Mouse (Mus musculus): ENCODE data around the gene Mrps5.

Gene Mrps5

GRCm38 (mm10) chr2:127622065-127622464, 35.0 kb downstream of the Mrps5 start:
- DNase-seq (ENCODE audit: low read depth): no peak

- no peak for DNase-seq (ENCODE audit: low read depth)
Observed at GRCm38 (mm10) chr2:127624786-127625185, 37.8 kb downstream of the Mrps5 start.

GRCm38 (mm10) chr2:127625659-127626058, 38.6 kb downstream of the Mrps5 start:
- DNase-seq (ENCODE audit: low read depth): no peak

- DNase-seq (ENCODE audit: low read depth): no peak
Observed at GRCm38 (mm10) chr2:127627354-127627753, 40.3 kb downstream of the Mrps5 start.

GRCm38 (mm10) chr2:127627990-127628570, 41.1 kb downstream of the Mrps5 start:
- DNase-seq (ENCODE audit: low read depth): no peak

GRCm38 (mm10) chr2:127632601-127633000, 45.6 kb downstream of the Mrps5 start:
- no peak for DNase-seq (ENCODE audit: low read depth)

GRCm38 (mm10) chr2:127635581-127635980, 48.6 kb downstream of the Mrps5 start:
- DNase-seq (ENCODE audit: low read depth): no peak

- no peak for DNase-seq (ENCODE audit: low read depth)
Observed at GRCm38 (mm10) chr2:127638973-127639372, 52.0 kb downstream of the Mrps5 start.

GRCm38 (mm10) chr2:127643728-127644704, 57.0 kb downstream of the Mrps5 start:
- DNase-seq (ENCODE audit: low read depth): no peak

- no peak for DNase-seq (ENCODE audit: low read depth)
Observed at GRCm38 (mm10) chr2:127646875-127647274, 59.9 kb downstream of the Mrps5 start.

- DNase-seq (ENCODE audit: low read depth): no peak
Observed at GRCm38 (mm10) chr2:127648145-127648544, 61.1 kb downstream of the Mrps5 start.

- DNase-seq (ENCODE audit: low read depth): no peak
Observed at GRCm38 (mm10) chr2:127649921-127650320, 62.9 kb downstream of the Mrps5 start.

- no peak for DNase-seq (ENCODE audit: low read depth)
Observed at GRCm38 (mm10) chr2:127651601-127652000, 64.6 kb downstream of the Mrps5 start.

- DNase-seq (ENCODE audit: low read depth): no peak
Observed at GRCm38 (mm10) chr2:127652335-127652734, 65.3 kb downstream of the Mrps5 start.

- no peak for DNase-seq (ENCODE audit: low read depth)
Observed at GRCm38 (mm10) chr2:127652805-127653204, 65.8 kb downstream of the Mrps5 start.

- DNase-seq (ENCODE audit: low read depth): no peak
Observed at GRCm38 (mm10) chr2:127654786-127655185, 67.8 kb downstream of the Mrps5 start.

GRCm38 (mm10) chr2:127655419-127655818, 68.4 kb downstream of the Mrps5 start:
- no peak for DNase-seq (ENCODE audit: low read depth)

- DNase-seq (ENCODE audit: low read depth): no peak
Observed at GRCm38 (mm10) chr2:127656086-127656720, 69.2 kb downstream of the Mrps5 start, which contains the start of gene Mal. TSS of gene Mal (minus strand) at chr2:127656695.

Data from fibroblast of lung, adult 2 months (primary cell).